Mouse (Mus musculus) myocyte (in vitro differentiated cells): ENCODE data around the gene 4933400A11Rik.

Source experiments
- MAX ChIP-seq: IDR thresholded peaks from one replicate; pipeline ENCODE4 v1.6.1; 2011; ENCODE audit warnings: low read depth, mild to moderate bottlenecking, control low read depth
- SRF ChIP-seq: IDR thresholded peaks from one replicate; pipeline ENCODE4 v1.6.1; 2011; ENCODE audit warnings: low read depth; ENCODE audit not compliant: control insufficient read depth, insufficient read length

DNA sequence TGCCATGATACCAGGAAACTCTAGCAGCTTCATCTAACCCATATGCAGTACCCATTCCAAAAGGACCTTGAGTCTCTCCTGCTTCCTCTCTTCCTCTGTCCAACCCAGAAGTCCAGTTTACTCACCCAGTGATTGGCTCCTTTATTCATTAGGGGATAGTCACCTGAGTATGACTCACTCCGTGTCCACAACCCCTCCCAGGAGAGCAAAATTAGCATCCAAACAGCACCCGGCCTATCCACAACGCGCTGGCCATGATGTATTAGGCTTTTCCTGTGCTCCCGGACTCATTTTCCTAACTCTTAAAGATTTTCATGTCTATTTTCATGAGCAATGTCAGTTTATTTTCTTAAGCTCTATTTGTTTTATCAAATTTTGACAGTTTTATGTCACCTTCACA, 10.3 kb upstream of the 4933400A11Rik start:
- TF ChIP-seq MAX: no peak
- no peak for TF ChIP-seq SRF
